Mouse (Mus musculus): ENCODE data around the gene Kirrel3.

Gene Kirrel3

GRCm38 (mm10) chr9:34824358-34825088 is 338.8 kb downstream of the Kirrel3 start:
- no peak for DNase-seq (ENCODE audit: low spot score in 2 of 2)

- no peak for DNase-seq (ENCODE audit: low spot score in 2 of 2)
These were observed 339.4 kb downstream of the Kirrel3 start for GRCm38 (mm10) chr9:34825089-34825400.

GRCm38 (mm10) chr9:34825402-34826008 is 339.8 kb downstream of the Kirrel3 start:
- DNase-seq (ENCODE audit: low spot score in 2 of 2): no peak

- no peak for DNase-seq (ENCODE audit: low spot score in 2 of 2)
These were observed 345.0 kb downstream of the Kirrel3 start for GRCm38 (mm10) chr9:34830696-34831095.

GRCm38 (mm10) chr9:34836801-34837200 is 351.1 kb downstream of the Kirrel3 start:
- DNase-seq (ENCODE audit: low spot score in 2 of 2): no peak

- no peak for DNase-seq (ENCODE audit: low spot score in 2 of 2)
These were observed 352.2 kb downstream of the Kirrel3 start for GRCm38 (mm10) chr9:34837700-34838462.

- DNase-seq (ENCODE audit: low spot score in 2 of 2): peak; percentile 33 to 47
These were observed 357.7 kb downstream of the Kirrel3 start for GRCm38 (mm10) chr9:34843275-34843965.

- no peak for DNase-seq (ENCODE audit: low spot score in 2 of 2)
These were observed 360.7 kb downstream of the Kirrel3 start for GRCm38 (mm10) chr9:34846440-34846839.

- DNase-seq (ENCODE audit: low spot score in 2 of 2): peak in 1 of 2 experiments; percentile 46
These were observed 362.0 kb downstream of the Kirrel3 start for GRCm38 (mm10) chr9:34847664-34848063.

- no peak for DNase-seq (ENCODE audit: low spot score in 2 of 2)
These were observed 365.4 kb downstream of the Kirrel3 start for GRCm38 (mm10) chr9:34851136-34851535.

- no peak for DNase-seq (ENCODE audit: low spot score in 2 of 2)
These were observed 371.9 kb downstream of the Kirrel3 start for GRCm38 (mm10) chr9:34857575-34857974.

GRCm38 (mm10) chr9:34858071-34858470 is 372.4 kb downstream of the Kirrel3 start:
- no peak for DNase-seq (ENCODE audit: low spot score in 2 of 2)

- DNase-seq (ENCODE audit: low spot score in 2 of 2): no peak
These were observed 375.2 kb downstream of the Kirrel3 start for GRCm38 (mm10) chr9:34860934-34861333.

- peak; percentile 66 to 73 for DNase-seq (ENCODE audit: low spot score in 2 of 2)
These were observed 376.1 kb downstream of the Kirrel3 start for GRCm38 (mm10) chr9:34861775-34862174.

GRCm38 (mm10) chr9:34865606-34866005 is 379.9 kb downstream of the Kirrel3 start:
- DNase-seq (ENCODE audit: low spot score in 2 of 2): no peak

GRCm38 (mm10) chr9:34871316-34871966 is 385.7 kb downstream of the Kirrel3 start:
- DNase-seq (ENCODE audit: low spot score in 2 of 2): no peak

- no peak for DNase-seq (ENCODE audit: low spot score in 2 of 2)
These were observed 389.5 kb downstream of the Kirrel3 start for GRCm38 (mm10) chr9:34875238-34875637.

- DNase-seq (ENCODE audit: low spot score in 2 of 2): no peak
These were observed 391.5 kb downstream of the Kirrel3 start for GRCm38 (mm10) chr9:34877186-34877585.

- no peak for DNase-seq (ENCODE audit: low spot score in 2 of 2)
These were observed 392.1 kb downstream of the Kirrel3 start for GRCm38 (mm10) chr9:34877799-34878198.

GRCm38 (mm10) chr9:34881750-34882149 is 396.1 kb downstream of the Kirrel3 start:
- DNase-seq (ENCODE audit: low spot score in 2 of 2): no peak

GRCm38 (mm10) chr9:34882211-34882610 is 396.5 kb downstream of the Kirrel3 start:
- DNase-seq (ENCODE audit: low spot score in 2 of 2): no peak

GRCm38 (mm10) chr9:34883122-34883521 is 397.4 kb downstream of the Kirrel3 start:
- DNase-seq (ENCODE audit: low spot score in 2 of 2): no peak
